Mouse (Mus musculus) forebrain, embryonic 16.5 days (tissue): ENCODE measurements around the gene Krba1. TPM values are rescaled to one million over a fixed set of nuclear protein-coding genes. Genes with fewer than 3 reads are reported as not detected.
A peak's percentile ranks its signal among the peaks of the same experiment; 100 is the strongest.

Experiments
- ATAC-seq: fragments of 200-750 bp; cut with Nextera tagmentation; 2 replicates; pipeline ENCODE4 v1.8.0; 2017; ENCODE audit warnings: mild to moderate bottlenecking, moderate library complexity
- H3K27ac ChIP-seq: fragments of 300-500 bp; sonication (generic); 2 replicates; pipeline ENCODE4 v1.5.1; 2014; ENCODE audit warnings: low read length, control low read depth
- H3K27me3 ChIP-seq: fragments of 300-500 bp; sonication (generic); replicated peaks from 2 replicates; pipeline ENCODE4 v1.6.1; 2014; ENCODE audit warnings: low read length; ENCODE audit not compliant: control insufficient read depth, insufficient read depth
- H3K36me3 ChIP-seq: fragments of 300-500 bp; sonication (generic); 2 replicates; pipeline ENCODE4 v1.6.1; 2014; ENCODE audit not compliant: control insufficient read depth, insufficient read depth
- H3K4me1 ChIP-seq: fragments of 300-500 bp; sonication (generic); replicated peaks from 2 replicates; pipeline ENCODE4 v1.6.1; 2014; ENCODE audit warnings: low read length; ENCODE audit not compliant: control insufficient read depth, insufficient read depth
- H3K4me2 ChIP-seq: fragments of 300-500 bp; sonication (generic); 2 replicates; pipeline ENCODE4 v1.6.1; 2014; ENCODE audit warnings: mild to moderate bottlenecking, low read length, control low read depth
- H3K4me3 ChIP-seq: fragments of 300-500 bp; sonication (generic); replicated peaks from 2 replicates; pipeline ENCODE4 v1.5.1; 2014; ENCODE audit warnings: mild to moderate bottlenecking, low read length, control low read depth
- H3K9ac ChIP-seq: fragments of 300-500 bp; sonication (generic); replicated peaks from 2 replicates; pipeline ENCODE4 v1.6.1; 2014; ENCODE audit warnings: low read depth, low read length, control low read depth
- H3K9me3 ChIP-seq: fragments of 300-500 bp; sonication (generic); 2 replicates; pipeline ENCODE4 v1.6.1; 2016; ENCODE audit warnings: low read length; ENCODE audit not compliant: control insufficient read depth
- WGBS: fragments of 180-500 bp; shearing (Covaris S2); extraction: QIAGEN DNeasy Blood & Tissue Kit; methylation state at CpG from one replicate; pipeline ENCODE4 v1.1.7; 2014; 5-methylcytosine and 5-hydroxymethylcytosine counted together
- polyA plus RNA-seq: library from polyadenylated mRNA; unstranded; fragments of >200 nt; fragmentation: Nextera tagmentation; extraction: Ambion mirVana; gene quantifications from 2 replicates; pipeline ENCODE4 v1.2.1, GENCODE M21; 2015

Krba1 gene
- polyA plus RNA-seq, 1 experiment from 2014 or later = 30.9 TPM

DNA sequence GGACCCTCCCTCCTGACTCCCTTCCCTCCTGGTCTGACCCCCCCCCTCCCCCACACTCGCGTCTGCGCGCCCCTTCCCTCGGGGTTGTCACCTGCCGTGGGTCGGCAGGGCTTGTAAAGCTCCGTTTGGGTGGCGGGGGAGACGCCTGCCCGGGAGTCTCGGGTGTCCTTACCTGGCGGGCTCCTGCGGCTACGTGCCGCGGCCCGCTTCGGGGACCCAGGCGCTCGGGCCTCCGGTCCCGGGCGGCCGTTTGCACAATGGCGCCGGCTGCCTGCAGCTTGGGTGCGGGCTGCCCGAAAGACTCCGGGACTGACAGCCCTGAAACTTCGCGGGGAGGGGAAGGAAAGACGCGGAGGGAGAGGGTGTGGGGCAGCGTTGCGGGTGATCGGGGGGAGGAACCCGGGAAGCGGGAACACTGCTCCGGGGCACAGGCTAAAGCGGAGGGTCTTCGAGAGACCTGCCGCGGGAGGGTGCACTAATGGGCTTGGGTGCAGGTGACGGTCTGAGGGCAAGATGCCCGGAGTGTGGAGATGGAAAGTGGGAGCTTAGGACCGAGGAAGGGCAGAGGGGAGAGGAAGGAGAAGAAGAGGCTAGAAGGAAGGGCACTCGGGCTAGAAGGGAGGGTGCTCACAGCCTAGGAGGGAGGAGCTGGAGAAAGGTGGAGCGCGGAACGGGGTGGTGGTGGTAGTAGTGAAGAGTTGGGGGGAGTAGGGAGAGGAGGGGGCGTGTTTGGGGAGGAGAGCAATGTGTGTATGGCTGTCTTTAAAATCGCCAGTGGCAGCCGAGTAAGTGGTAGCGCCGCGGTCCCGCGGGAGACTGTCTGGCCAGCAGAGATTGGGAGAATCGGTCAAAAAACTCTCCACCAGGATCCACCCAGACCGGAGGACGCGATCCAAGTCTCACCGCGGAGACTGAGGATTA lies 50.1 kb downstream of the Krba1 start, which contains the start of gene Zfp467:
Zfp467 (minus strand) TSS at position 645 of the 921 bp plus-strand sequence.
- no peaks in the 10 kb centered on the region for H3K9me3 ChIP-seq
- 1% methylated on average over 64 of the region's 65 CpGs for WGBS
- no peaks in the 10 kb centered on the region for H3K27me3 ChIP-seq
- peak; percentile 36 for ATAC-seq
- peak within 1 kb of the TSS; percentile 64 for H3K4me3 ChIP-seq
- peak within 1 kb of the TSS; percentile 88 for H3K4me2 ChIP-seq
- H3K36me3 ChIP-seq = peaks cover 9% of the 10 kb centered on the region
- H3K9ac ChIP-seq = peak within 1 kb of the TSS; percentile 74
- H3K27ac ChIP-seq = peak within 1 kb of the TSS; percentile 85
- peaks cover 12% of the 10 kb centered on the region for H3K4me1 ChIP-seq

DNA sequence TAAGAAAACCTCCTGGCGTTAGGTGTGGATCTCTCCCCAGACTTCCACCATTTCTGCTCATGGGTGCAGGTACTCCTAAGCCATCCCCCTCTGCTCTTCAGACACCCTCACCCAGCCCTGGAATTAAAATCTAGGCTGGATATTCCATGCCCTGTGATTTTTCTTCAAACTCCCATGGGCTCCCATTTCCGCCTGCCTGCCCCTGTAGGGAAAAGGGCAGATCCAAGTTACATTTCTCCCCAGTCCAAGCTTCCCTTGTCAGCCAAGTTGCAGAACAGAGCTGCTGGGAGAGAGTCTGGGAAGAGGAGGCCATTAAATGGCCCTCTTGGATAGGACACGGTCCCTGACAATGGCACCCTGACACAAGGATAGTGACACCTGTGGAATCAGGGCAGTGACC lies 50.9 kb downstream of the Krba1 start:
- Histone ChIP-seq H3K4me3 (peak overlapping the region; percentile 64), H3K4me1 (peaks cover 12% of the 10 kb centered on the region), H3K9ac (peak overlapping the region; percentile 74; the same call in 1 of the 2 replicates), H3K36me3 (peaks cover 9% of the 10 kb centered on the region), H3K9me3 (no peaks in the 10 kb centered on the region), H3K4me2 (peak overlapping the region; percentile 88), H3K27me3 (no peaks in the 10 kb centered on the region), H3K27ac (no peak overlapping the region)
- 34% methylated on average over 3 of the region's 3 CpGs for WGBS
- no peak for ATAC-seq

DNA sequence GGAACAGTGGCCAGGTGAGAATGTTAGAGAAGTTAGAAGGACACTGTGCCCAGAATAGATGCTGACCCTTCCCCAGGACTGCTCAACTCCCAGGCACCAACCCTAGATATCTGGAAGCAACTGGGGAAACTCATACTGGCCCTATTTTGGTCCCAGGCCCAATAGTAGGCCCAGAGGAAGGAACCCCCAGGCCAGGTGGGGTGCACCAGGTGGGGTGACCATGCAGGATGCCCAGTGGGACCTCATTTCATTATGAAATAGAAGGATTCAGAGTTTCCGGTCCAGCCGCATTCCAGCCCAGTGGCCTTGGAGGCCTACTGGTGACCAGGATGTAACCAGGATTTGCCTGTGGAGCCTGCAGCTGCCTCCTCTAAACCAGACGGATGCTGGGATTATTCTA lies 51.5 kb downstream of the Krba1 start:
- no peaks in the 10 kb centered on the region for H3K9me3 ChIP-seq

DNA sequence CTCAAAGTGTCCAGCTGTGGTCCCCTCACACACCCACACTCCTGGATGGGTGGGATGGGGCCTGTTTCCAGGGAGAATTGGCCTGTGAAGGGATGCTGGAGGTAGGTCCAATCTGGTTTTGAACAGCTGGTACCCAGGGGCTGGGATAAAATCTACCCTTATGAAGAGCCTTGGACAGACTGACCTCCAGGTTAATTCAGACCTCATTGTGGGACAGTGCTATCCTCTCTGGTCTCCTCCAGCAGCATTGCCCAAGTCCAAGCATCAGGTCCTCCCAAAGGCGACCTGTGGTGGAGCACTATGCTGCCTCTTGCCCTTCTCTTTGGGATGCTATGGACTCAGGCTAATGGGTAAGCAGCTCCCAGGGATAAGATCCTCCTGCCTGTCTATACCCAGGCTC lies 52.5 kb downstream of the Krba1 start, which contains the start of gene Sspo:
Sspo (plus strand) TSS at position 301 of the 400 bp plus-strand sequence.
- no peak within 1 kb of the TSS for H3K4me3 ChIP-seq
- H3K4me2 ChIP-seq = no peak within 1 kb of the TSS
- peaks cover 12% of the 10 kb centered on the region for H3K4me1 ChIP-seq
- no peaks in the 10 kb centered on the region for H3K36me3 ChIP-seq
- no peak within 1 kb of the TSS for H3K27ac ChIP-seq
- WGBS = 95% methylated on average over 1 of the region's 1 CpGs
- ATAC-seq = no peak
- H3K9me3 ChIP-seq = no peaks in the 10 kb centered on the region
- H3K9ac ChIP-seq = no peak within 1 kb of the TSS
- no peaks in the 10 kb centered on the region for H3K27me3 ChIP-seq

More for the DNA sequence above, 51.5 kb downstream of the Krba1 start:
- Histone ChIP-seq H3K27ac (no peak overlapping the region), H3K4me3 (no peak overlapping the region), H3K4me1 (peaks cover 12% of the 10 kb centered on the region), H3K4me2 (no peak overlapping the region), H3K27me3 (no peaks in the 10 kb centered on the region), H3K36me3 (peaks cover 6% of the 10 kb centered on the region), H3K9ac (no peak overlapping the region)
- ATAC-seq = no peak
- 83% methylated on average over 3 of the region's 3 CpGs for WGBS

DNA sequence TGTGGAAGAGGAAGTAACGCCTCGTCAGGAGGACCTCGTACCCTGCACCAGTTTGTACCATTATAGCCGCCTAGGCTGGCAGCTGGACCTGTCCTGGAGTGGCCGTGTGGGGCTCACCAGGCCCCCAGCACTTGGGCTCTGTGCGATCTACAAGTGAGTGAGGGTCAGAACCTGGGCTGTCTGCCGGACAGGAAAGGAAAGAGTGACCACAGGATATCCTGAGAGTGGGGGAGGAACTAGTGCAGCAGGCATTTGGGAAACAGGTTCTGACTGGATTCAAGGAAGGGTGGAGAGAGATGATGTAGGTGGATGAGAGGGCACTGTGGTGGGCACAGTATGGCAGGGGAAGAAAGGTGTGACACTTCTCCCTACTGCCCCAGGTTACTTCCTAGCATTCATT lies 53.1 kb downstream of the Krba1 start:
- Histone ChIP-seq H3K4me1 (peaks cover 7% of the 10 kb centered on the region), H3K27ac (no peak overlapping the region), H3K4me2 (no peak overlapping the region), H3K27me3 (no peaks in the 10 kb centered on the region), H3K9ac (no peak overlapping the region), H3K9me3 (no peaks in the 10 kb centered on the region), H3K36me3 (no peaks in the 10 kb centered on the region), H3K4me3 (no peak overlapping the region)
- ATAC-seq = no peak
- 85% methylated on average over 7 of the region's 7 CpGs for WGBS

DNA sequence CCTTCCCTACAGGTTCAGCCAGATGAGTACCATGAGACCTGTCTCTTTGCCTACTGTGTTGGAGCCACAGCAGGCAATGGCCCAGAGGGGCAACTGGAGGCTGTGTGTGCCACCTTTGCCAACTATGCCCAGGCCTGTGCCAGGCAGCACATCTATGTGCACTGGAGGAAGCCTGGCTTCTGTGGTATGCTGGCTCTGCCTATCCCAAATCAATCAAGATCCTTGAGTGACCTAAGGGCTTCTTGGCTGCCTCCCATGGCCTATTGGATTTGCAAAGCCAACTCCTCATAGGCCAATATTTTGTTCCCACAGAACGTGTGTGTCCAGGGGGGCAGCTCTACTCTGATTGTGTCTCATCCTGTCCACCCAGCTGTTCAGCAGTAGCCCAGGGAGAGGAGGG lies 56.8 kb downstream of the Krba1 start:
- Histone ChIP-seq H3K9me3 (no peaks in the 10 kb centered on the region), H3K27me3 (no peaks in the 10 kb centered on the region), H3K27ac (no peak overlapping the region), H3K4me1 (no peaks in the 10 kb centered on the region), H3K4me3 (no peak overlapping the region), H3K36me3 (no peaks in the 10 kb centered on the region), H3K4me2 (no peak overlapping the region), H3K9ac (no peak overlapping the region)
- WGBS = 74% methylated on average over 1 of the region's 1 CpGs
- ATAC-seq = no peak

DNA sequence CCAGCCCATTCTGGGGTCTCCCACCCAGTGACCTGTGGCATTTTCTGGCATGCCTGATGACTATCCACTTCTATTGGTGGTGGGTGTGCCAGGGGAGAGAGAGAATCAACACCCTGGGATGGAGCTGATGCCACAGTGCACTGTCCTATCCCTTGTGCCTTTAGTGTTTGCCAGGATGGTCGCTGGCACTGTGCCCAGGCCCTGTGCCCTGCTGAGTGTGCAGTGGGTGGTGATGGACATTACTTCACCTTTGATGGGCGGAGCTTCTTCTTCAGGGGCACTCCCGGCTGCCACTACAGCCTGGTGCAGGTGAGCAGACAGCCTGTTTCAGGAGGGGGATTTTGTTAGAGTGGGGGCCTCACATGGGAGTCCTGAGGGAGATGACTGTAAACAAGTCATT lies 57.4 kb downstream of the Krba1 start:
- Histone ChIP-seq H3K4me1 (no peaks in the 10 kb centered on the region), H3K4me3 (no peak overlapping the region), H3K4me2 (no peak overlapping the region), H3K36me3 (no peaks in the 10 kb centered on the region), H3K27ac (no peak overlapping the region), H3K9me3 (no peaks in the 10 kb centered on the region), H3K27me3 (no peaks in the 10 kb centered on the region), H3K9ac (no peak overlapping the region)
- 72% methylated on average over 3 of the region's 3 CpGs for WGBS
- no peak for ATAC-seq

DNA sequence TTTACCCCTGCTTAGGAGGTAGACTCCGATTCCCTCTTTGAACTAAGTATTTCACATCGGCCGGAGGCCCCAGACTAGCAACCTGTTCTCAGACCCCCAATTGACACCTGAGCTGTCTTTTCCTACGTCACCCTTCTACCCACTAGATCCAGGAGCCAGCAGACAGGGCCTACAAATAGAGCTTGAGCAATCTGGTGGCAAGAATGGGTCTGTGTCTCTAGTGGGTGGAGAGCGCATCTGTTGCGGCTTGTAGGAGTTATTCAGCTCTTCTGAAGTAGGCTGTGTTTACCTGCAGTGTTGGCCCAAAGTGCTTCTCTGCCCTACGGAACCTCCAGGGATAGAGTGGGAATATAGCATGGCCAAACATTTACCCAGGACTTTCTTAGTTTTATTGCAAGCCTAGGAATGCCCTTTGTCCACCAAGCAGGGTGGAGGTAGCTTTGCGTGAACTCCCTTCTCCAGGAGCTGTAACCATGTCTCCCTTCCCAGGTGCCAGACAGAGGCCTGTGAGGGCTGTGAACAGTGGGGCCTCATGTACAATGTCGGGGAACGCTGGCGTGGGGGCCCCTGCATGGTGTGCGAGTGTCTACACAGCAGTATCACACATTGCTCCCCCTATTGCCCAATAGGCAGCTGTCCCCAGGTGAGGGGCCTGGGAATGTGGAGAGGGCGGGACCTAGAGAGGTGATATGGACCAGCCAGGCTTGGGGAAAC lies 69.7 kb downstream of the Krba1 start:
- Histone ChIP-seq H3K4me3 (no peak overlapping the region), H3K4me2 (no peak overlapping the region), H3K9ac (no peak overlapping the region), H3K9me3 (no peaks in the 10 kb centered on the region), H3K36me3 (no peaks in the 10 kb centered on the region), H3K4me1 (no peaks in the 10 kb centered on the region), H3K27ac (no peak overlapping the region), H3K27me3 (no peaks in the 10 kb centered on the region)
- no peak for ATAC-seq
- WGBS = 91% methylated on average over 13 of the region's 13 CpGs

DNA sequence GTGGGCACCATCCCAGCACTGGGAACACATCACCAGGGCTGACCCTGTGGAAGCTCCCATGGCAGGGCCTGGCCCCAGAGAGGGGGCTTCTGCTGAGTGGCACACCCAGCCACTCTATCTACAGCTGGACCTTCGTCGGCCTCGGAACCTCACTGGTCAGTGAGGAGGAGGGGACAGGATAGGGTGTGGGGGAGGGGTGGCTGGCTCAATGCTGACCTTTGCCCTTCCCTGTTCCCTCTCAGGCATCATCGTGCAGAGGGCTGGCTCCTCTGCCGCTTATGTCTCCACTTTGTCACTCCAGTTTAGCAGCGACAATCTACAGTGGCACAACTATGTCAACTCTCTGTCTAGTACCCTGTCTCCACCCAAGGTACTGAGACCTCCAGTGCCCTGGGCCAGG lies 71.3 kb downstream of the Krba1 start:
- H3K36me3 ChIP-seq = no peaks in the 10 kb centered on the region
- H3K27ac ChIP-seq = no peak overlapping the region
- H3K4me1 ChIP-seq = no peaks in the 10 kb centered on the region
- H3K9me3 ChIP-seq = no peaks in the 10 kb centered on the region
- no peak for ATAC-seq
- H3K4me2 ChIP-seq = no peak overlapping the region
- no peak overlapping the region for H3K4me3 ChIP-seq
- H3K27me3 ChIP-seq = no peaks in the 10 kb centered on the region
- H3K9ac ChIP-seq = no peak overlapping the region
- WGBS = 55% methylated on average over 6 of the region's 6 CpGs
